Mouse (Mus musculus): ENCODE measurements around the gene Hmg20b. TPM values are rescaled to one million over a fixed set of nuclear protein-coding genes. Genes with fewer than 3 reads are reported as not detected.
A peak's percentile ranks its signal among the peaks of the same experiment; 100 is the strongest.

Hmg20b gene
- polyA plus RNA-seq, 1 experiment from 2014 or later, result 39.9 TPM

- Histone ChIP-seq H3K9me3 (replicated peaks) (no peaks in the 10 kb centered on the region), H3K36me3 (peaks cover 35% of the 10 kb centered on the region), H3K27me3 (replicated peaks) (no peaks in the 10 kb centered on the region), H3K4me3 (peak within 1 kb of the TSS; percentile 90), H3K4me1 (peaks cover 83% of the 10 kb centered on the region), H3K9ac (peak within 1 kb of the TSS; percentile 98), H3K27ac (peak within 1 kb of the TSS; percentile 98), H3K4me2 (peak within 1 kb of the TSS; percentile 79)
- ATAC-seq, result 0 out of 2 replicates have a peak, but pooled peaks have one; percentile 0
- 1% methylated on average over 45 of the region's 59 CpGs for whole genome bisulfite sequencing (ENCODE audit: insufficient replicate concordance)
Measured at GRCm38 (mm10) chr10:81377793-81378552, 27.7 kb upstream of the Hmg20b start, which contains the start of gene Fzr1. TSS of gene Fzr1 (minus strand) at chr10:81378516.

GRCm38 (mm10) chr10:81377362-81377664 lies 27.0 kb upstream of the Hmg20b start:
- Histone ChIP-seq H3K9me3 (replicated peaks) (no peaks in the 10 kb centered on the region), H3K27me3 (replicated peaks) (no peaks in the 10 kb centered on the region), H3K27ac (peak overlapping the region; percentile 92), H3K4me3 (peak overlapping the region; percentile 90), H3K36me3 (peaks cover 41% of the 10 kb centered on the region), H3K4me1 (peaks cover 81% of the 10 kb centered on the region), H3K4me2 (peak overlapping the region; percentile 79), H3K9ac (peak overlapping the region; percentile 98)
- 54% methylated on average over 2 of the region's 2 CpGs for WGBS (ENCODE audit: insufficient replicate concordance)
- no peak for ATAC-seq

- no peaks in the 10 kb centered on the region for H3K27me3 ChIP-seq (replicated peaks)
- peak overlapping the region; percentile 98 for H3K9ac ChIP-seq
- WGBS (ENCODE audit: insufficient replicate concordance), result 29% methylated on average over 6 of the region's 6 CpGs
- peak overlapping the region; percentile 92 for H3K27ac ChIP-seq
- ATAC-seq, result peak; percentile 31; the same call in 1 of the 2 replicates
- no peaks in the 10 kb centered on the region for H3K9me3 ChIP-seq (replicated peaks)
- peak overlapping the region; percentile 90 for H3K4me3 ChIP-seq
- H3K4me2 ChIP-seq, result peak overlapping the region; percentile 79
- peaks cover 47% of the 10 kb centered on the region for H3K36me3 ChIP-seq
- peaks cover 76% of the 10 kb centered on the region for H3K4me1 ChIP-seq
Measured at GRCm38 (mm10) chr10:81376561-81377361, 26.5 kb upstream of the Hmg20b start.

DNA sequence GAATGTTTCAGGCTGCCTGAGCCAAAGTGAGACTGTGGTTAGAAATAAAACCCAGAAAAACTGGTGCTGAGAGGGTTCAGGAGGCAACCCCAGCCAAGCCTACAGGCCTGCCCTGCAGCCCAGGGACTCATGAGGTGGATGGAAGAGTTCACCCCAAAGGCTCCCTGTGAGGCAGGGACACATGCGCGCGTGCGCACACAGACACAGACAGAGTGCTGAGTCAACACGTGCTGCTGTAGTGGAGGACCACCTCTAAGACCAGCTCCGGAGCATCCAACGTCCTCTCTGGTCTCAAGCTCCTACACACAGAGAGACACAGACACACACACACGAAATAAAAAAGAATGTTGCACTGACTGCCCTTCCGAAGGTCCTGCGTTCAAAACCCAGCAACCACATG lies 25.0 kb upstream of the Hmg20b start:
- H3K9me3 ChIP-seq (replicated peaks), result no peaks in the 10 kb centered on the region
- peaks cover 61% of the 10 kb centered on the region for H3K4me1 ChIP-seq
- H3K27ac ChIP-seq, result peak overlapping the region; percentile 92; the same call in 1 of the 2 replicates
- ATAC-seq, result no peak
- no peak overlapping the region for H3K9ac ChIP-seq
- peaks cover 61% of the 10 kb centered on the region for H3K36me3 ChIP-seq
- peak overlapping the region; percentile 79 for H3K4me2 ChIP-seq
- WGBS (ENCODE audit: insufficient replicate concordance), result 89% methylated on average over 10 of the region's 10 CpGs
- 0 out of 2 replicates have a peak overlapping the region, but pooled peaks have one; percentile 13 for H3K4me3 ChIP-seq
- H3K27me3 ChIP-seq (replicated peaks), result no peaks in the 10 kb centered on the region

GRCm38 (mm10) chr10:81367207-81367495 lies 16.9 kb upstream of the Hmg20b start:
- Histone ChIP-seq H3K4me2 (no peak overlapping the region), H3K4me3 (no peak overlapping the region), H3K9me3 (replicated peaks) (no peaks in the 10 kb centered on the region), H3K27ac (0 out of 2 replicates have a peak overlapping the region, but pooled peaks have one; percentile 94), H3K36me3 (peaks cover 85% of the 10 kb centered on the region), H3K9ac (no peak overlapping the region), H3K4me1 (peaks cover 50% of the 10 kb centered on the region), H3K27me3 (replicated peaks) (no peaks in the 10 kb centered on the region)
- WGBS (ENCODE audit: insufficient replicate concordance), result 90% methylated on average over 6 of the region's 6 CpGs
- no peak for ATAC-seq

GRCm38 (mm10) chr10:81366477-81367206 lies 16.4 kb upstream of the Hmg20b start:
- Histone ChIP-seq H3K4me2 (no peak overlapping the region), H3K36me3 (peaks cover 85% of the 10 kb centered on the region), H3K9me3 (replicated peaks) (no peaks in the 10 kb centered on the region), H3K4me1 (peaks cover 55% of the 10 kb centered on the region), H3K9ac (no peak overlapping the region), H3K4me3 (no peak overlapping the region), H3K27ac (peak overlapping the region; percentile 94), H3K27me3 (replicated peaks) (no peaks in the 10 kb centered on the region)
- 68% methylated on average over 6 of the region's 6 CpGs for WGBS (ENCODE audit: insufficient replicate concordance)
- no peak for ATAC-seq

DNA sequence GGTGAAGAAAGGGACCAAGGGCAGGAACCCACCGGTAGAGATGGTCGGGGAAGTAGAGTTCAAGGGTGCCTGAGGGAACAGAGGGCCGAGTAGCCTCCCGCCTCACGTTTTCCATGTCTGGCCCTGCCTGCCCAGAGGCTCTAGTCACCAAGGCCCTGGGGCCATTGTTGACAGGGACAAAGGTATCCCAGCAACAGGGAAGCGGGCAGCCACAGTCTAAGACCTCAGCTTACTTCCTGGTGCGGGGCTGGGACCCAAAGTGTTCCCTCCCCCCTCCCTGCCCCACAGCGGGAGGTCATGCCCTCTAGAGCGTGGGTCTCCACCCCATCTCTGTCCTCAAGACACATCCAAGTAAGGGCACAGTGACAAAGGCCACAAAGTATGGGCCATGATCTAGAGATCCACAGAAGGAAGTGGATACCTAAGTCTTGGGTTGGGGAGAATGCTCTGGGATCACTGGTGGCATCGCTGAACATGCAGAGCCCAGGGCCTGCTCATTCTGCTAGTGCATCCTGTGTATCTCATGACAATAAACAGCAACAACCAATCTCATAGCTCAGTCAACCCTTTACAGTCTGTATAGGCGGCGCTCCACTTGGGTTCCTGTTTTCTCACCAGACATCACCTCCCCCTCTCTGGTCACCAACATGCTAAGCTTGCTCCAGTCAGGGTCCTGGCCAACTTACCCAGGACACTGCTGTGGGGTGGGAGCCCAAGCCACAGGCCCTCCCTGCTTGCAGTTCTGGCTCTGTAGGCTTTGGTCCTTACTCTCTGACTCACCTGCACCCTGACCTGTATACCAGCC lies 15.6 kb upstream of the Hmg20b start, which contains the start of gene 4930404N11Rik:
Gene 4930404N11Rik, minus strand, starts transcription at position 145 of the 805 bp plus-strand sequence.
- Histone ChIP-seq H3K4me1 (peaks cover 62% of the 10 kb centered on the region), H3K4me3 (0 out of 2 replicates have a peak within 1 kb of the TSS, but pooled peaks have one; percentile 3), H3K4me2 (peak within 1 kb of the TSS; percentile 96), H3K27ac (peak within 1 kb of the TSS; percentile 94), H3K9ac (peak within 1 kb of the TSS; percentile 62), H3K36me3 (peaks cover 85% of the 10 kb centered on the region), H3K27me3 (replicated peaks) (no peaks in the 10 kb centered on the region), H3K9me3 (replicated peaks) (no peaks in the 10 kb centered on the region)
- WGBS (ENCODE audit: insufficient replicate concordance), result 31% methylated on average over 12 of the region's 12 CpGs
- no peak for ATAC-seq

GRCm38 (mm10) chr10:81365073-81365472 lies 14.8 kb upstream of the Hmg20b start:
- Histone ChIP-seq H3K9me3 (replicated peaks) (no peaks in the 10 kb centered on the region), H3K4me2 (peak overlapping the region; percentile 96), H3K9ac (0 out of 2 replicates have a peak overlapping the region, but pooled peaks have one; percentile 62), H3K27me3 (replicated peaks) (no peaks in the 10 kb centered on the region), H3K36me3 (peaks cover 85% of the 10 kb centered on the region), H3K27ac (peak overlapping the region; percentile 94), H3K4me1 (peaks cover 70% of the 10 kb centered on the region), H3K4me3 (no peak overlapping the region)
- 46% methylated on average over 4 of the region's 4 CpGs for WGBS (ENCODE audit: insufficient replicate concordance)
- no peak for ATAC-seq

DNA sequence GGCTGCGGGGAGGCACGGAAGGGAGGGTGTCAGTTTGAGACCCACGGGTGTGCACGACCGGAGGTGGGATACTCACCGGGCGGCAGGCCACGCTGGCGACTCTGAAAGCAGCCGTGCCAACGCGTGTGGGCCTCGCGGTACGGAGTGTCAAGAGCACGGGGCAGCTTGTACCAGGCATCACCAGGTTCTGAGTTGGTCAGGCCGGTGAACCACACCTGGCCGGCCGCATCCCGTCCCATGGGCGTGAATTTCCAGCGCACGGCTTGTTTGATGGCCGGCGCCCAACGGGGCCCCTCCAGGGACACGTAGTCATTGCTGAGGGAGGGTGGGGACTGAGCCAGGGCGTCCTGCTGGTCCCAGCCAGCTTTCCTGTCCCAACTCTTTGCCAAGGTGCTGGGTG lies 14.4 kb upstream of the Hmg20b start:
- Histone ChIP-seq H3K9me3 (replicated peaks) (no peaks in the 10 kb centered on the region), H3K4me3 (0 out of 2 replicates have a peak overlapping the region, but pooled peaks have one; percentile 3), H3K4me2 (peak overlapping the region; percentile 96), H3K36me3 (peaks cover 85% of the 10 kb centered on the region), H3K27me3 (replicated peaks) (no peaks in the 10 kb centered on the region), H3K27ac (peak overlapping the region; percentile 94), H3K4me1 (peaks cover 74% of the 10 kb centered on the region), H3K9ac (peak overlapping the region; percentile 62)
- WGBS (ENCODE audit: insufficient replicate concordance), result 50% methylated on average over 28 of the region's 28 CpGs
- no peak for ATAC-seq

DNA sequence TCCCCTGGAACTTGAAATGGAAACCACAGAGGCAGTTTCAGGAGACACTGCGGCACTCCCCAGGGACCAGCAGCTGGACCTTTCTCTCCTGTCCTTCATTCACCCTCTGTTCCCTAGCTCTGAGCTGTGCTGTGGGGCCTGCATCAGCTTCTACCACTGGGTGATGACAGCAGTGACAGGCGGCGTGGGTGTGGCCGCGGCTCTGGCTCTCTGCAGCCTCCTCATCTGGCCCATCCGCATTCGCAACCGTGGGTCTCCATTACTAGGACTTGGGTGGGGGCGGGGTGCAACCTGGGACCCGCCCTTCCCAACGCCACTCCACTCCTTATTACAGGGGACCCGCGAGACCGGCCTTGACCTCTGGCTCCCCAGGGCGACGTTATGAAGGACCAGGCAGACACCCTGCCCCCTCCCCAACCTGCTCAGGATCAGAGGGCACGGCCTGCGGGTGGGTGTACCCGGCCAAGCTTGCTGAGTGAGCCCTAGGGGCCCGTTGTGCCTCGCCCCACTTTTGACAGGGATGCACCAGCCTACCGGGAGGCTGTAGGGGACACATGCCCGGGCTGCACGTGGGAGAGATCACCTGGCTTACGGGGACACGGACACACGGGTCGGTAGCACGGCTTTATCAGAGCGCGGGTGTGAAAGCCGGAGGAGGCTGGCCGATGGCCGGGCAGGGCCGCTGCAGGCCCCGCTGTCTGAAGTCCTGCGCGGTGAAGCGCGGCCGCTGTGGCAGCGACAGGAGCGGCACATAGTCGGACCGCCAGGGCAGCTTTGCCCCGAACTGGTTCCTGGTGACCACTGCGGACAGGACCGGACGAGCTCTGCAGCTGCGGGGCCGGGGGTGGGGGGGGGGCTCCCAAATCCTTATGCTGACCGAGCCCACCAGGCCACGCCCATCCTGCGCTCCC lies 13.4 kb upstream of the Hmg20b start:
- H3K9ac ChIP-seq, result peak overlapping the region; percentile 62
- 38% methylated on average over 54 of the region's 54 CpGs for WGBS (ENCODE audit: insufficient replicate concordance)
- peak overlapping the region; percentile 94 for H3K27ac ChIP-seq
- peak overlapping the region; percentile 96 for H3K4me2 ChIP-seq
- peak overlapping the region; percentile 7 for H3K4me3 ChIP-seq
- peaks cover 82% of the 10 kb centered on the region for H3K36me3 ChIP-seq
- ATAC-seq, result peak; percentile 30
- no peaks in the 10 kb centered on the region for H3K27me3 ChIP-seq (replicated peaks)
- peaks cover 84% of the 10 kb centered on the region for H3K4me1 ChIP-seq
- no peaks in the 10 kb centered on the region for H3K9me3 ChIP-seq (replicated peaks)
